Mouse (Mus musculus): Measurements from ENCODE around the gene Snx14. TPM values are rescaled to one million over a fixed set of nuclear protein-coding genes. Genes with fewer than 3 reads are reported as not detected.

Gene Snx14
- polyA plus RNA-seq, 1 experiment from 2014 or later = 41.9 TPM

GRCm38 (mm10) chr9:88439991-88440390 is 1.2 kb upstream of the Snx14 start:
- no peak for TF ChIP-seq CTCF (IDR thresholded peaks at IDR 0.05)
- in situ Hi-C loops (cut with MboI; ENCODE audit: low pct_unique_long_range_greater_than_20kb) = no loop called here
- CTCF ChIA-PET = no interaction called here
- ATAC-seq (no peak), DNase-seq (ENCODE audit: low read depth, low spot score) (no peak)
- H3K27me3 ChIP-seq = no peaks in the 10 kb centered on the region
- POLR2A ChIA-PET = no interaction called here

GRCm38 (mm10) chr9:88439238-88439600 is 461 bp upstream of the Snx14 start:
- POLR2A ChIA-PET = no interaction called here
- CTCF ChIA-PET = no interaction called here
- in situ Hi-C loops (cut with MboI; ENCODE audit: low pct_unique_long_range_greater_than_20kb) = no loop called here
- DNase-seq (ENCODE audit: low read depth, low spot score) = no peak
- no peaks in the 10 kb centered on the region for H3K27me3 ChIP-seq
- no peak for TF ChIP-seq CTCF (IDR thresholded peaks at IDR 0.05)
- peak; percentile 49 for ATAC-seq

GRCm38 (mm10) chr9:88438237-88438554 is 562 bp downstream of the Snx14 start:
- ChIA-PET CTCF (no interaction called here), POLR2A (interaction anchor here (0.6 kb wide), 1 partner anchor 281 kb away, joined by 3 read pairs; no protein-coding TSS in a partner anchor)
- H3K27me3 ChIP-seq = no peaks in the 10 kb centered on the region
- ATAC-seq = peak; percentile 1
- no peak for TF ChIP-seq CTCF (IDR thresholded peaks at IDR 0.05)
- DNase-seq (ENCODE audit: low read depth, low spot score) = no peak
- in situ Hi-C loops (cut with MboI; ENCODE audit: low pct_unique_long_range_greater_than_20kb) = no loop called here

GRCm38 (mm10) chr9:88437342-88438236 is 1.2 kb downstream of the Snx14 start:
- no peak for DNase-seq (ENCODE audit: low read depth, low spot score)
- H3K27me3 ChIP-seq = no peaks in the 10 kb centered on the region
- ATAC-seq = no peak
- ChIA-PET CTCF (no interaction called here), POLR2A (interaction anchor here (0.6 kb wide), 2 partner anchors 8 to 281 kb away, joined by 3 read pairs; no protein-coding TSS in a partner anchor)
- in situ Hi-C loops (cut with MboI; ENCODE audit: low pct_unique_long_range_greater_than_20kb) = no loop called here
- no peak for TF ChIP-seq CTCF (IDR thresholded peaks at IDR 0.05)

GRCm38 (mm10) chr9:88424356-88424755 is 14.4 kb downstream of the Snx14 start:
- ChIA-PET CTCF (no interaction called here), POLR2A (no interaction called here)
- DNase-seq (ENCODE audit: low read depth, low spot score) = no peak
- no peak for TF ChIP-seq CTCF (IDR thresholded peaks at IDR 0.05)
- in situ Hi-C loops (cut with MboI; ENCODE audit: low pct_unique_long_range_greater_than_20kb) = no loop called here
- ATAC-seq = no peak
- H3K27me3 ChIP-seq = no peaks in the 10 kb centered on the region

- ATAC-seq (no peak), DNase-seq (ENCODE audit: low read depth, low spot score) (no peak)
- POLR2A ChIA-PET = no interaction called here
- in situ Hi-C loops (cut with MboI; ENCODE audit: low pct_unique_long_range_greater_than_20kb) = no loop called here
- H3K27me3 ChIP-seq = no peaks in the 10 kb centered on the region
- peak; percentile 31 for TF ChIP-seq CTCF (IDR thresholded peaks at IDR 0.05)
- CTCF ChIA-PET = no interaction called here
These were observed 16.3 kb downstream of the Snx14 start for GRCm38 (mm10) chr9:88422428-88422827.

- no peaks in the 10 kb centered on the region for H3K27me3 ChIP-seq
- ATAC-seq (no peak), DNase-seq (ENCODE audit: low read depth, low spot score) (no peak)
- TF ChIP-seq CTCF (IDR thresholded peaks at IDR 0.05) = no peak
- in situ Hi-C loops (cut with MboI; ENCODE audit: low pct_unique_long_range_greater_than_20kb) = no loop called here
- POLR2A ChIA-PET = interaction anchor here (0.6 kb wide), 1 partner anchor 17 kb away, joined by 7 read pairs; no protein-coding TSS in a partner anchor
- CTCF ChIA-PET = no interaction called here
These were observed 22.0 kb downstream of the Snx14 start for GRCm38 (mm10) chr9:88416752-88417151.

- POLR2A ChIA-PET = no interaction called here
- CTCF ChIA-PET = interaction anchor here (1.0 to 1.5 kb wide), 2 partner anchors 8 to 12 kb away, joined by 4 read pairs; no protein-coding TSS in a partner anchor
- ATAC-seq = no peak
- H3K27me3 ChIP-seq = no peaks in the 10 kb centered on the region
- in situ Hi-C loops (cut with MboI; ENCODE audit: low pct_unique_long_range_greater_than_20kb) = no loop called here
- no peak for DNase-seq (ENCODE audit: low read depth, low spot score)
- no peak for TF ChIP-seq CTCF (IDR thresholded peaks at IDR 0.05)
These were observed 28.8 kb downstream of the Snx14 start for GRCm38 (mm10) chr9:88409978-88410377.

- no peak for TF ChIP-seq CTCF (IDR thresholded peaks at IDR 0.05)
- in situ Hi-C loops (cut with MboI; ENCODE audit: low pct_unique_long_range_greater_than_20kb) = no loop called here
These were observed 34.2 kb downstream of the Snx14 start for GRCm38 (mm10) chr9:88404515-88404914.

GRCm38 (mm10) chr9:88404088-88404487 is 34.7 kb downstream of the Snx14 start:
- H3K27me3 ChIP-seq = no peaks in the 10 kb centered on the region
- in situ Hi-C loops (cut with MboI; ENCODE audit: low pct_unique_long_range_greater_than_20kb) = no loop called here
- ATAC-seq (no peak), DNase-seq (ENCODE audit: low read depth, low spot score) (no peak)
- POLR2A ChIA-PET = no interaction called here
- CTCF ChIA-PET = interaction anchor here (1.1 to 1.2 kb wide), 2 partner anchors 12 to 142 kb away, joined by 3 to 4 read pairs; no protein-coding TSS in a partner anchor
- TF ChIP-seq CTCF (IDR thresholded peaks at IDR 0.05) = no peak

More at GRCm38 (mm10) chr9:88404515-88404914, 34.2 kb downstream of the Snx14 start:
- ChIA-PET POLR2A (no interaction called here), CTCF (interaction anchor here (1.1 to 1.2 kb wide), 2 partner anchors 11 to 141 kb away, joined by 3 to 4 read pairs; no protein-coding TSS in a partner anchor)
- no peak for ATAC-seq
- no peaks in the 10 kb centered on the region for H3K27me3 ChIP-seq
- DNase-seq (ENCODE audit: low read depth, low spot score) = no peak

- ATAC-seq (no peak), DNase-seq (ENCODE audit: low read depth, low spot score) (no peak)
- in situ Hi-C loops (cut with MboI; ENCODE audit: low pct_unique_long_range_greater_than_20kb) = no loop called here
- no peaks in the 10 kb centered on the region for H3K27me3 ChIP-seq
- CTCF ChIA-PET = interaction anchor here (1.0 to 2.6 kb wide), 8 partner anchors 10 to 157 kb away, joined by 3 to 19 read pairs (median 4); no protein-coding TSS in a partner anchor
- POLR2A ChIA-PET = no interaction called here
- TF ChIP-seq CTCF (IDR thresholded peaks at IDR 0.05) = peak; percentile 20
These were observed 40.3 kb downstream of the Snx14 start for GRCm38 (mm10) chr9:88398461-88398860.

Measured in Patski (cell line).